Mouse (Mus musculus): ENCODE measurements at regions not wholly inside any gene's neighbourhood (a gene's known extent, or its start where the extent isn't known, plus 50 kb on each side); places are given as distances from the start of the nearest gene placed in this dataset.

DNA sequence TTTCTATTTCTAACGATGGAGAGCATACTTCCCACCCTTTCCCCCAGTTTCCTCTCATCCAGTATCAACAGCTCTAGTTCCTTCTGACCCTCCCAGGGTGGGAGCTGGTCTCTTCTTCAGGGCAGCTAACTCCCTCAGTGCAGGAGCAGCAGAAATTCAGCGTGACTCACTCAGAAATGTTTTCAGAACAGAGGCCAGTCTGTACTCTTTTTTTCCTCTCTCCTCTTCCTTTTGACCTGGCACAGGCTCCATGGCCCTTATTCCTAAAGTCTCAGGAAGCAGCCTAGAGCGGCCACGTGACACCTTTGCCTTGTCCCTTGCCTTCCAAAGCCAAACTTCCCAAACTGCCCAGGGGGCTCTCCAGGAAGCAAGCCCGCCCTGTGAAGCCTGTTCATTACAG, 55.4 kb downstream of the Pja1 start:
- H3K36me3 ChIP-seq (ENCODE audit: control insufficient read depth, insufficient read depth, low read length): no peaks in the 10 kb centered on the region
- intact Hi-C loops (cut with DNase I): no loop called here

GRCm38 (mm10) chrX:99410942-99411341, 60.1 kb downstream of the Pja1 start:
- no peaks in the 10 kb centered on the region for H3K36me3 ChIP-seq (ENCODE audit: control insufficient read depth, insufficient read depth, low read length)
- H3K9ac ChIP-seq (ENCODE audit: low read depth, low read length): no peak overlapping the region
- no peaks in the 10 kb centered on the region for H3K79me2 ChIP-seq (replicated peaks; ENCODE audit: control insufficient read depth, insufficient read depth, low read length)
- intact Hi-C loops (cut with DNase I): no loop called here
- no peak for TF ChIP-seq EP300 (IDR thresholded peaks at IDR 0.05; ENCODE audit: insufficient read depth, low read depth, low read length)
- no peak for TF ChIP-seq CTCF (IDR thresholded peaks at IDR 0.05)
- TF ChIP-seq POLR2A (IDR thresholded peaks at IDR 0.05; ENCODE audit: insufficient read depth, low read depth, low read length): no peak
- no peaks in the 10 kb centered on the region for H3K4me1 ChIP-seq (ENCODE audit: control insufficient read depth, insufficient read depth, low read length)
- no peaks in the 10 kb centered on the region for H3K27me3 ChIP-seq (ENCODE audit: control insufficient read depth, insufficient read depth, low read length)
- no peak overlapping the region for H3K4me3 ChIP-seq
- DNase-seq: no peak
- H3K27ac ChIP-seq: no peak overlapping the region
- 49% methylated on average over 3 of the region's 3 CpGs for WGBS

More for the DNA sequence above, 55.4 kb downstream of the Pja1 start:
- Histone ChIP-seq H3K4me3 (no peak overlapping the region), H3K9ac (ENCODE audit: low read depth, low read length) (no peak overlapping the region), H3K79me2 (replicated peaks; ENCODE audit: control insufficient read depth, insufficient read depth, low read length) (no peaks in the 10 kb centered on the region), H3K27ac (no peak overlapping the region), H3K4me1 (ENCODE audit: control insufficient read depth, insufficient read depth, low read length) (no peaks in the 10 kb centered on the region), H3K27me3 (ENCODE audit: control insufficient read depth, insufficient read depth, low read length) (no peaks in the 10 kb centered on the region)
- DNase-seq: no peak
- TF ChIP-seq EP300 (IDR thresholded peaks at IDR 0.05; ENCODE audit: insufficient read depth, low read depth, low read length) (no peak), CTCF (IDR thresholded peaks at IDR 0.05) (no peak), POLR2A (IDR thresholded peaks at IDR 0.05; ENCODE audit: insufficient read depth, low read depth, low read length) (no peak)
- 38% methylated on average over 5 of the region's 5 CpGs for WGBS

- Histone ChIP-seq H3K79me2 (replicated peaks; ENCODE audit: control insufficient read depth, insufficient read depth, low read length) (no peaks in the 10 kb centered on the region), H3K9ac (ENCODE audit: low read depth, low read length) (no peak overlapping the region), H3K4me1 (ENCODE audit: control insufficient read depth, insufficient read depth, low read length) (no peaks in the 10 kb centered on the region), H3K4me3 (no peak overlapping the region), H3K27me3 (ENCODE audit: control insufficient read depth, insufficient read depth, low read length) (no peaks in the 10 kb centered on the region), H3K27ac (no peak overlapping the region), H3K36me3 (ENCODE audit: control insufficient read depth, insufficient read depth, low read length) (no peaks in the 10 kb centered on the region)
- TF ChIP-seq EP300 (IDR thresholded peaks at IDR 0.05; ENCODE audit: insufficient read depth, low read depth, low read length): no peak
- no peak for TF ChIP-seq POLR2A (IDR thresholded peaks at IDR 0.05; ENCODE audit: insufficient read depth, low read depth, low read length)
- no peak for TF ChIP-seq CTCF (IDR thresholded peaks at IDR 0.05)
- DNase-seq: no peak
- intact Hi-C loops (cut with DNase I): no loop called here
- 80% methylated on average over 10 of the region's 10 CpGs for WGBS
These were observed 61.2 kb downstream of the Pja1 start for GRCm38 (mm10) chrX:99409858-99410257.

DNA sequence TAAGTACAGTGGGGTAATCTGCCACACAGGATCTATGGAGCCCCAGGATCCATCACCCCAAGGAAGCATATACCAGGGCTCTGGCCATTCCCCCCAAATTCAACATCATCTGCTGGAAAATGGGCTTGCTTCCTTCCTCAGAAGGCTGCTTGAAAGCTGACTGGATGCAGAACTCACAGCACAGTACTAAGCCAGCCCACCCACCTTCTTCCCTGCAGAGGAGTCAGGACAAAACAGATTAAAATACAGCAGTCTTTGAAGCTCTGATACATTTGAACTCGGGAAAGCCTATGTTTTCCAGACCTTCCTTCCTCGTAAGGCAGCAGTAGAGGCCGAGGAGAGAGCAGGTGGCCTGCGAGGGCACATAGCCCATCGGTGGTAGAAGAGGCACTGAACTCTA, 61.7 kb downstream of the Pja1 start:
- intact Hi-C loops (cut with DNase I): no loop called here
- no peak for DNase-seq
- Histone ChIP-seq H3K9ac (ENCODE audit: low read depth, low read length) (no peak overlapping the region), H3K27ac (no peak overlapping the region), H3K4me1 (ENCODE audit: control insufficient read depth, insufficient read depth, low read length) (no peaks in the 10 kb centered on the region), H3K79me2 (replicated peaks; ENCODE audit: control insufficient read depth, insufficient read depth, low read length) (no peaks in the 10 kb centered on the region), H3K4me3 (no peak overlapping the region), H3K36me3 (ENCODE audit: control insufficient read depth, insufficient read depth, low read length) (no peaks in the 10 kb centered on the region), H3K27me3 (ENCODE audit: control insufficient read depth, insufficient read depth, low read length) (no peaks in the 10 kb centered on the region)
- WGBS: 80% methylated on average over 5 of the region's 5 CpGs
- no peak for TF ChIP-seq EP300 (IDR thresholded peaks at IDR 0.05; ENCODE audit: insufficient read depth, low read depth, low read length)
- no peak for TF ChIP-seq CTCF (IDR thresholded peaks at IDR 0.05)
- no peak for TF ChIP-seq POLR2A (IDR thresholded peaks at IDR 0.05; ENCODE audit: insufficient read depth, low read depth, low read length)

GRCm38 (mm10) chrX:99408804-99409203, 62.3 kb downstream of the Pja1 start:
- TF ChIP-seq EP300 (IDR thresholded peaks at IDR 0.05; ENCODE audit: insufficient read depth, low read depth, low read length): no peak
- no peak for TF ChIP-seq CTCF (IDR thresholded peaks at IDR 0.05)
- TF ChIP-seq POLR2A (IDR thresholded peaks at IDR 0.05; ENCODE audit: insufficient read depth, low read depth, low read length): no peak
- H3K4me1 ChIP-seq (ENCODE audit: control insufficient read depth, insufficient read depth, low read length): no peaks in the 10 kb centered on the region
- no peaks in the 10 kb centered on the region for H3K79me2 ChIP-seq (replicated peaks; ENCODE audit: control insufficient read depth, insufficient read depth, low read length)
- WGBS: 77% methylated on average over 6 of the region's 6 CpGs
- DNase-seq: no peak
- H3K9ac ChIP-seq (ENCODE audit: low read depth, low read length): no peak overlapping the region
- H3K27me3 ChIP-seq (ENCODE audit: control insufficient read depth, insufficient read depth, low read length): no peaks in the 10 kb centered on the region
- no peak overlapping the region for H3K4me3 ChIP-seq
- no peaks in the 10 kb centered on the region for H3K36me3 ChIP-seq (ENCODE audit: control insufficient read depth, insufficient read depth, low read length)
- H3K27ac ChIP-seq: no peak overlapping the region
- intact Hi-C loops (cut with DNase I): no loop called here

DNA sequence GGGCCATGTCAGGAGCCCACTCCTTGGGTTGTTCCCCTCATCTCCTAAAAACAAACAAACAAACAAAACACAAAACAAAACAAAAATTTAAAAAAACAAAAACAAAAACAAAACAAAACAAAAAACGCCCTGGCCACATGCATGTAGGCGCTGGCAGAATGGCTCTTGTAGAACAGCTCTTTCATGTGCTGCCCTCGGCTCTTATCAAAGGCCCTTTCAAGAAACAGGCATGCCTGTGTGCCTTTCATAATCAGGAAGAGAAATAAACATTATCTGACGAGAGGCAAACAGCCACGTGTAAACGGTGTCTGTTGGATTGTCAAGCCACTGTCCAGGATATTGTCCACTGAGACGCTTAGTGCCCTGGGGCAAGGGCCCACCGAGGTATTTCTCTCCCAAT, 65.2 kb downstream of the Pja1 start:
- Histone ChIP-seq H3K4me3 (no peak overlapping the region), H3K36me3 (ENCODE audit: control insufficient read depth, insufficient read depth, low read length) (no peaks in the 10 kb centered on the region), H3K9ac (ENCODE audit: low read depth, low read length) (no peak overlapping the region), H3K4me1 (ENCODE audit: control insufficient read depth, insufficient read depth, low read length) (no peaks in the 10 kb centered on the region), H3K27me3 (ENCODE audit: control insufficient read depth, insufficient read depth, low read length) (no peaks in the 10 kb centered on the region), H3K79me2 (replicated peaks; ENCODE audit: control insufficient read depth, insufficient read depth, low read length) (no peaks in the 10 kb centered on the region), H3K27ac (no peak overlapping the region)
- intact Hi-C loops (cut with DNase I): no loop called here
- 66% methylated on average over 8 of the region's 8 CpGs for WGBS
- no peak for TF ChIP-seq CTCF (IDR thresholded peaks at IDR 0.05)
- no peak for TF ChIP-seq POLR2A (IDR thresholded peaks at IDR 0.05; ENCODE audit: insufficient read depth, low read depth, low read length)
- DNase-seq: no peak

Data from heart, adult 2 months (tissue).